Mouse (Mus musculus): ENCODE data around the gene Cgrrf1.

- no peak for TF ChIP-seq CTCF (IDR thresholded peaks at IDR 0.05; ENCODE audit: low read depth)
- TF ChIP-seq EP300 (optimal IDR thresholded peaks at IDR 0.05) = no peak
Measured at GRCm38 (mm10) chr14:46823996-46824395, 7.9 kb upstream of the Cgrrf1 start.
